Mouse (Mus musculus) C2C12 (cell line): ENCODE measurements around the gene Zdhhc22. TPM values are rescaled to one million over a fixed set of nuclear protein-coding genes. Genes with fewer than 3 reads are reported as not detected.

ENCODE experiments used
- H3K27me3 ChIP-seq: one replicate; pipeline ENCODE4 v1.6.1; 2011; ENCODE audit not compliant: control insufficient read depth, insufficient read depth, insufficient read length
- H3K36me3 ChIP-seq: one replicate; pipeline ENCODE4 v1.6.1; 2011; ENCODE audit not compliant: control insufficient read depth, insufficient read depth
- H3K4me3 ChIP-seq: one replicate; pipeline ENCODE4 v1.5.1; 2011; ENCODE audit warnings: mild to moderate bottlenecking, control low read depth; ENCODE audit not compliant: poor library complexity, insufficient read depth, severe bottlenecking
- H3K79me2 ChIP-seq: one replicate; pipeline ENCODE4 v1.6.1; 2011; ENCODE audit not compliant: control insufficient read depth, insufficient read depth
- H3K79me3 ChIP-seq: one replicate; pipeline ENCODE4 v1.6.1; 2011; ENCODE audit warnings: low read depth, control low read depth
- H3ac ChIP-seq: one replicate; pipeline ENCODE3; 2011; ENCODE audit warnings: low read depth; ENCODE audit not compliant: control insufficient read depth, insufficient read length
- CEBPB ChIP-seq: IDR thresholded peaks from one replicate; pipeline ENCODE4 v1.6.1; 2011; ENCODE audit warnings: low read depth, mild to moderate bottlenecking, control low read depth, moderate library complexity
- CTCF ChIP-seq: IDR thresholded peaks from one replicate; pipeline ENCODE4 v1.5.1; 2011; ENCODE audit not compliant: control insufficient read depth, insufficient read depth, insufficient read length
- FOSL1 ChIP-seq: IDR thresholded peaks from one replicate; pipeline ENCODE4 v1.8.0; 2011; ENCODE audit warnings: mild to moderate bottlenecking, low read length; ENCODE audit not compliant: poor library complexity, insufficient read depth, severe bottlenecking
- MAX ChIP-seq: IDR thresholded peaks from one replicate; pipeline ENCODE4 v1.6.1; 2011; ENCODE audit warnings: mild to moderate bottlenecking, control low read depth
- MYOD1 ChIP-seq: IDR thresholded peaks from one replicate; pipeline ENCODE4 v1.6.1; 2011; ENCODE audit warnings: low read depth; ENCODE audit not compliant: control insufficient read depth, insufficient read length
- MYOG ChIP-seq: IDR thresholded peaks from one replicate; pipeline ENCODE4 v1.6.1; 2011; ENCODE audit not compliant: control insufficient read depth, insufficient read length; ENCODE audit errors: extremely low read depth
- USF1 ChIP-seq: IDR thresholded peaks from one replicate; pipeline ENCODE4 v1.6.1; 2011; ENCODE audit warnings: low read depth, mild to moderate bottlenecking, control low read depth, moderate library complexity
- polyA plus RNA-seq: library from polyadenylated mRNA; unstranded; fragments of >200 nt; fragmentation: generic; extraction: Trizol; gene quantifications from one replicate; pipeline ENCODE4 v1.2.1, GENCODE M21; 2012; ENCODE audit warnings: missing spikeins

Gene Zdhhc22
- polyA plus RNA-seq, 1 experiment = not detected

DNA sequence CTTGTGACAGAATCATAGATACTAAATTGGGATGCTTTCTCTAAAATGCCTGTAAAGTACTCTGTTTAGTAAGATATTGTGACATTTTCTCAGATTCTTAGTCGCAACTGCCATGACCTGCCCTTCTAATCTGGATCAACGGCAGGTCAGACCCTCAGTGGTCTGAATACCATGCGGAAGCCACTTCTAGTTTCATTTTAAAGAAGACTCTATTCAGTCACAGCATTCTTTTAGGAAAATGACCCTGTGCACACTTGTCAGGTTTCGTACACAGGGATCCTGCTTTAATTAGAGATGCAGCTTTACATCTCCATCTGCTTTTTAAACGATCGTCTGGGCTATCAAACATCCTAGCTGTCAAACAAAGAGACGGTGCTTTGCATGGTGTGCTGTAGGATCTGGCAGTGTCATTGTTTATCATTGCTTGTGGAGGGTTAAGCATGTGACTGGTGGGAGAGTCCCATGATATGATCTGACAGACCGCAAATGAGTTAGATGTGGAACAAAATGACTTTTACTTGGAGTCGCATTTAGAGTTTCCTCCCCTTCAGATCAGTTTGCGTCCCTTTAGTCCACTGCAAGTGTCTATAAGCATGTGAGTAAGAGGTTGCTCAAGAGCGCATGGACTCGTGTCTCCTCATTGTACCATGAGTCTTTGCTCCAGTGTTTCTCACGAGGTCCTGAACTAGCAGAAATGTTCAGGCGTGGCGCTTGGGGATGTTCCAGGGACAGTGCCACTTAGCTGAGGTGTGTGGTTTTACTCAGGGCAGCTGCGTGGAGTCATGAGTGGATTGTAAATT lies 39.9 kb downstream of the Zdhhc22 start:
- Histone ChIP-seq H3K4me3 (no peak overlapping the region), H3K79me2 (peaks cover 56% of the 10 kb centered on the region), H3ac (no peak overlapping the region), H3K36me3 (peaks cover 30% of the 10 kb centered on the region), H3K27me3 (no peaks in the 10 kb centered on the region), H3K79me3 (peaks cover 29% of the 10 kb centered on the region)
- TF ChIP-seq MYOD1 = no peak
- no peak for TF ChIP-seq MYOG
- no peak for TF ChIP-seq CTCF
- TF ChIP-seq CEBPB = no peak
- TF ChIP-seq USF1 = no peak

DNA sequence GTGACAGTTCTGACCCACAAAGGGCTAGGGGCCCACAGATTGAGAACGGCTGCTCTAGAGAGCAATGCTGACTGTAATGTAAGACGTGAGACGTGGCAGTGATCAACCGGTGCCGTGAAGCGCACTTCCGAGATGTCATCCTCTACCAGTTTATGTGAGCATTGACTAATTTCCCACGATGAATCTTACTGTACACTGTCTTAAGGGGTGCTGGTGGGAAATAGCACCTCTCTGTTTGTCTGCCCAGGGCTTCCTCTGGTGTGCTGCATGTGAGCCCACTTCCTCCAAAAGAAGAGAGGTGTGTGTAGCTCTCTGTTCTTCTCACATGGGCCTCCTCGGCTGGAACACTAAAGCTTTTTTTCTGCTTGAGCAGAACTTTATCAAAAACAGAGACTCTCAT lies 40.7 kb downstream of the Zdhhc22 start:
- Histone ChIP-seq H3K79me3 (peaks cover 29% of the 10 kb centered on the region), H3K79me2 (peaks cover 56% of the 10 kb centered on the region), H3K27me3 (no peaks in the 10 kb centered on the region), H3ac (no peak overlapping the region), H3K36me3 (peaks cover 23% of the 10 kb centered on the region), H3K4me3 (no peak overlapping the region)
- TF ChIP-seq FOSL1 (no peak), MYOD1 (no peak), MAX (no peak), CEBPB (no peak), CTCF (no peak)

DNA sequence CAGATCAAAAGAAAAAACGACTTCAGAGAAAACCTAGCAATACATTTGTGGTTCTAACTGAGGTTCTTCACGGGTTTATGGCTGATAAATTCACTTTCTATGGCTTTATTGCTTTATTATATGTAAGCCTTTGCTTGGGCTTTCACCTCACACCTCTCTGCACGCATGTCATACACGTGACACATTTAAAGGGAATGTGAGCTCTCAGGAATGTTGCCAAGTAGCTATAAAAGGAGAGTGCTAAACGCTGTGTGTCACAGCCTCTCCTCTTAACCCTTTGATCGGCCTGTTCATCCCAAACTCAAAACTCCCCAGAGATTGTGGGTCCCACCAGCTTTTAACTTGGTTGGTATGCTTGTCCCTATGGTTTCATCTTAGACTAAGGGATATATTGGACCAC lies 41.6 kb downstream of the Zdhhc22 start:
- TF ChIP-seq FOSL1 = no peak
- TF ChIP-seq USF1 = peak; percentile 73
- TF ChIP-seq MYOG = no peak
- no peak for TF ChIP-seq CTCF
- TF ChIP-seq MYOD1 = no peak
- TF ChIP-seq CEBPB = no peak
- peak; percentile 93 for TF ChIP-seq MAX
- Histone ChIP-seq H3K4me3 (no peak overlapping the region), H3K27me3 (no peaks in the 10 kb centered on the region), H3K79me2 (peaks cover 56% of the 10 kb centered on the region), H3ac (no peak overlapping the region), H3K36me3 (peaks cover 14% of the 10 kb centered on the region), H3K79me3 (peaks cover 29% of the 10 kb centered on the region)

DNA sequence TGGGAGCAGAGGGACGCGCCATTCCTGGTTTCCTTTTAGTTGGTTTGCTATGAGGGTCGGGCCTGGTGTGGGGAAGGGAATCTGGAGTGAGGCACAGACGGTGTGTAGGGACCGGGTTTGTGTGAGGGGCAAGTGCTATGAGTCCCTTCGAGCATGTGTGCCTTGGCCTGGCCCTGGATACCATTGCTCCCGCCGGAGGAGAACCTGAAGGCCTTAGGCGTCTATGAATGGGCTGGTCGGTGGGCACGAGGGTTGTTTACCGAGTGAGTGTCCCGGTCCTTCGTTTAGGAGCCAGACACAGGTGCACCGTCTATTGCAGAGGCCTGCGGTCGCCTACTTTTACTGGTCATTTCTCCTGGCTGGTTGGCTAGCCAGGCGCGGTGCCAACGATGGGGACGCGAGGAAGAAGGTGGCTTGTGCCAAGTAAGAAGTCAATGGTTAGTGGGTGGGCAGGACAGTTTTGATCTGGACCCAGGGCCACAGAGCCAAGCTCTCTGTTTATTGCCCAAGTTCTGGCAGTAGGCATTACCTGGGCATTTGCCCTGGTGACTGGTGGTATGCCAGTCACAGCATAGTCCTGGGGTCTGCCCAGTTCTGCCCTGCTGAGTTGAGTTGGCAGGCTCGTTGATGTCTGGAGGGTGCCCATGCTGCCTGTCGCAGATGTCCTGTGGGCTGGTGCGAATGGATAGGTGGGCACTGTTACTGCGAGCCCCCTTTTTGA lies 42.4 kb downstream of the Zdhhc22 start:
- Histone ChIP-seq H3ac (peak overlapping the region; percentile 70), H3K4me3 (peak overlapping the region; percentile 77), H3K27me3 (no peaks in the 10 kb centered on the region), H3K79me2 (peaks cover 56% of the 10 kb centered on the region), H3K36me3 (peaks cover 7% of the 10 kb centered on the region), H3K79me3 (peaks cover 29% of the 10 kb centered on the region)
- TF ChIP-seq MAX (no peak), FOSL1 (no peak), MYOG (no peak), MYOD1 (no peak), CTCF (no peak), CEBPB (no peak), USF1 (no peak)

DNA sequence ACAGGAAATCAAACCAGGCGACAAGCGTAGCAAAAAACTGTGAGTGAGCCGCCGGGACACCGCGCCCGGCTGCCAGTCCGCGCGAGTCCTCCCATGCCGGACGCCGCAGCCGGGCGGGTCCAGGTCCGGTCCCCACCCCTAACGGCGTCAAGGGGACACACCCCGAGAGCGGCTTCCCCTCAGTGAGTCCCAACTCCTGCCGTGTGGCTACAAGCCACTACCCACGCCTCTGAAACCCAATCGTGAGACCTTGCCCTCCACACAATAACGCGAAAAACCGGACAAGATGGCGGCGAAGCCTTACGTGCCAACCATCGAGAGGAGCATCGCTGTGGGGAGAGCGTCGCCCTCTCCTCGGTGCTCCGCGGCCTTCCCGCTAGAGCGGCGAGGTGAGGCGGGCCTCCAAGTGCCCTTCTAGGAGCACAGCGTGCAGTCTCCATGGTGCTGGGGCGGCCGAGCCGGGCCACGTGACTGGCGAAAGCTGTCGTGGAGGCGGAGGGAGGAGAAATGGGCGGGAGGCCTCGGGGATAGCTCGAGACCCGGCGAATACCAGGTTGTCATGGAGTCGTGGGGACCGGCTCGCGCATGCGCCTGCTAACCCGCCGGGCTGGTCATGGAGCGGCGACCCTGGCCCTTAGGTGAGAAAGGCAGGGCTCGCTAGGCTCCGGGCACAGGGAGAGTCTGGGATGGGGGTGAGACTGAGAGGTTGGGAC lies 43.2 kb downstream of the Zdhhc22 start, which contains the start of gene Cipc:
Gene Cipc, plus strand, starts transcription at position 182 of the 713 bp plus-strand sequence.
- Histone ChIP-seq H3K27me3 (no peaks in the 10 kb centered on the region), H3K79me2 (peaks cover 48% of the 10 kb centered on the region), H3K79me3 (peaks cover 26% of the 10 kb centered on the region), H3ac (peak within 1 kb of the TSS; percentile 70), H3K36me3 (peaks cover 4% of the 10 kb centered on the region), H3K4me3 (peak within 1 kb of the TSS; percentile 77)
- TF ChIP-seq MYOG = no peak
- peak; percentile 97 for TF ChIP-seq USF1
- TF ChIP-seq FOSL1 = no peak
- peak; percentile 95 for TF ChIP-seq MAX
- TF ChIP-seq CEBPB = no peak
- TF ChIP-seq MYOD1 = no peak
- no peak for TF ChIP-seq CTCF
